Mouse (Mus musculus): ENCODE measurements around the gene Pla2g1b. TPM values are rescaled to one million over a fixed set of nuclear protein-coding genes. Genes with fewer than 3 reads are reported as not detected.

Pla2g1b gene
- total RNA-seq, 4 experiments from 2014 or later, result not detected

DNA sequence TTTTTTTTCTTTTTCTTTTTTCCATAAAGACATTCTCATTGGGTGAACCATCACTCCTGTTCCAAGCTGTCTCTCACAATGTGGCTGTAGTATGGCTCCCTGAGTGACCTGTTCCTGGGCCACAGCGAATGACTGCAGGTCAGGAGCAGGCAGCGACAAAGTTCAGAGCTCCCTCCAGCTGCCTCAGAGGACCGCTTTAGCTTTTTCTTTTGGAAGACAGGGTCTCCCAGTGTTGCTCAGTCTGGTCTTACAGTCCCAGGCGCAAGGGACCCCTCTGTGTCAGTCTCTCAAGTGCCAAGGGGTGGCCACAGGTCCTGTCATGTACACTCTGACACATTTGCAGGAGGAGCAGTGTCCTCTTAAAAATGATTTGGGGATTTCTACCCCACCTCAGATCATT lies 56.5 kb downstream of the Pla2g1b start:
- DNase-seq (ENCODE audit: low spot score), result no peak

GRCm38 (mm10) chr5:115522981-115523499 lies 57.0 kb downstream of the Pla2g1b start:
- no peak for DNase-seq (ENCODE audit: low spot score)

- DNase-seq (ENCODE audit: low spot score), result no peak
These were observed 57.9 kb downstream of the Pla2g1b start for GRCm38 (mm10) chr5:115523971-115524370.

Other genes with a start within 250 kb of the Pla2g1b start
- 10 to 100 TPM; 26.6 to 35.1 (median 32.8) TPM for gene Pop5, start 230.4 kb upstream of the Pla2g1b start, total RNA-seq (2022)
- gene Rnf10, start 193.4 kb upstream of the Pla2g1b start, total RNA-seq (2022), result 100 to 1,000 TPM; 355 to 414 (median 370) TPM
- gene Coq5, start 186.6 kb upstream of the Pla2g1b start, total RNA-seq (2022), result 100 to 1,000 TPM; 138 to 171 (median 161) TPM
- 10 to 100 TPM; 52.9 to 84.2 (median 71.3) TPM for gene Dynll1, start 165.3 kb upstream of the Pla2g1b start, total RNA-seq (2022)
- 10 to 100 TPM; 14.2 to 15.5 (median 14.4) TPM for gene Srsf9, start 139.1 kb upstream of the Pla2g1b start, total RNA-seq (2022)
- 10 to 100 TPM; 17.5 to 21.2 (median 19.4) TPM for gene Gatc, start 125.1 kb upstream of the Pla2g1b start, total RNA-seq (2022)
- gene Triap1, start 125.0 kb upstream of the Pla2g1b start, total RNA-seq (2022), result 10 to 100 TPM; 25.5 to 27.4 (median 25.8) TPM
- 100 to 1,000 TPM; 205 to 218 (median 216) TPM for gene Cox6a1, start 117.3 kb upstream of the Pla2g1b start, total RNA-seq (2022)
- gene Msi1, start 36.7 kb upstream of the Pla2g1b start, total RNA-seq (2022), result under 1 TPM; 0.16 to 0.52 (median 0.25) TPM
- 10 to 100 TPM; 17.9 to 21.4 (median 19.6) TPM for gene Sirt4, start 18.5 kb downstream of the Pla2g1b start, total RNA-seq (2022)
- 10 to 100 TPM; 31.2 to 43.4 (median 34.1) TPM for gene Pxn, start 40.4 kb downstream of the Pla2g1b start, total RNA-seq (2022)
- gene Rplp0, start 93.2 kb downstream of the Pla2g1b start, total RNA-seq (2022), result 100 to 1,000 TPM; 591 to 710 (median 629) TPM
- 10 to 100 TPM; 35.7 to 41.6 (median 39.3) TPM for gene Gcn1l1, start 99.0 kb downstream of the Pla2g1b start, total RNA-seq (2022)
- 10 to 100 TPM; 42.0 to 48.0 (median 44.0) TPM for gene Rab35, start 165.6 kb downstream of the Pla2g1b start, total RNA-seq (2022)

Measured in heart, adult 8-10 months (tissue).